Mouse (Mus musculus): ENCODE measurements around the gene Svep1. TPM values are rescaled to one million over a fixed set of nuclear protein-coding genes. Genes with fewer than 3 reads are reported as not detected.

Svep1 gene
- 1 to 10 TPM; 9.7 TPM for total RNA-seq (2021)

GRCm38 (mm10) chr4:58206115-58206945 lies at the start of gene Svep1:
Gene Svep1, minus strand, starts transcription at chr4:58206859.
- DNase-seq, result peak; percentile 46

GRCm38 (mm10) chr4:58253410-58253809 lies 46.8 kb upstream of the Svep1 start:
- DNase-seq, result peak; percentile 64

GRCm38 (mm10) chr4:58252381-58252780 lies 45.7 kb upstream of the Svep1 start:
- no peak for DNase-seq

DNA sequence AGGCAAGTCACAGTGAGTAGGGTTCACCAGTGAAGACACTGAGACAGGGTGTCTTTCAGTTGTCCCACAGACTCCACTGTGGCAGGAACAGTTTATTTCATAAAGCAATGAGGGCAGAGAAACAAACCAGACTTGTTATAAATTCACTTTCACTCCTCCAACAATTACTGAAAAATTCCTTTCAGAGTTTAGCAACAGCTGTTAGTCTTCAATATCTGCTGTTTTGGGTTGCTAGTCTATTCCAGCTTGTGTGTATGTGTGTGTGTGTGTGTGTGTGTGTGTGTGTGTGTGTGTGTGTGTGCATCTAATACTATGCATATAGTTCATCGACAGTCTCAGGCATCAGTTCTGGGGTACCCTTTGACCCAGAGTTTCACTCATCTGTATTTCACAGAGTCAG lies 38.9 kb upstream of the Svep1 start:
- no peak for DNase-seq

GRCm38 (mm10) chr4:58240416-58240815 lies 33.8 kb upstream of the Svep1 start:
- DNase-seq, result no peak

DNA sequence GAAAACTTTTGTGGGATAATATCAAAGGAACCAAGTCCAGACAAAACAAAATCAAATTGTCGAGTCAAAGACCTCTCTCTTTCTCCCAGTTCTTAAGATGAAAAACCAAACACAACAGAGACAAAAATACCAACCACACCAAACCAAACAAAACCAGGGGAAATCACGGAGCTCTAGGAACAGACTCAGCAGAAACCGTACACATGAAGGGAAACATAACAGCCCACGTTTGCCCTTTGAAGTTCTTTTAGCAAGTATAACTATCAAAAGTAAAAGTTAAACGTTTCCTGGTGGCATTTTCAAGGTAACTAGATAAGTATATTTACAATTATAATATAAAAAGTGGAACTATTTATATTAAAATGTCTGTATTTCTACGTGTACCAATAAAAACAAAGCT lies 29.2 kb upstream of the Svep1 start:
- DNase-seq, result no peak

DNA sequence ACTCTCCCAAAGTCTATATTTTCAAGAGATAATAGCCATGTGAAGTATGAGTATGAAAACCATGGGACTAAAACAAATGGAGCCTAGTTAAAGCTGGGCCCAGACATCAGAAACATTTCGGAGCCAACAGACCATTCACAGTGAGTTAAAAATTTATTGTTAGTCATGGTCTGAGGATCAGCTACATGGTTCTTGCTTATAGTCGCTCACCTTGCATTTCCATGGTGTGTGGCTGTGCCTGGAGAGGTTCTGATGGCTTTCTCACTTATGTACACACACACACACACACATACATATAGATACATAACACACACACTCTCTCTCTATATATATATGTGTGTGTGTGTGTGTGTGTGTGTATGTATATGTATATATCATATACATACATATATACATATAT lies 16.8 kb upstream of the Svep1 start:
- no peak for DNase-seq

DNA sequence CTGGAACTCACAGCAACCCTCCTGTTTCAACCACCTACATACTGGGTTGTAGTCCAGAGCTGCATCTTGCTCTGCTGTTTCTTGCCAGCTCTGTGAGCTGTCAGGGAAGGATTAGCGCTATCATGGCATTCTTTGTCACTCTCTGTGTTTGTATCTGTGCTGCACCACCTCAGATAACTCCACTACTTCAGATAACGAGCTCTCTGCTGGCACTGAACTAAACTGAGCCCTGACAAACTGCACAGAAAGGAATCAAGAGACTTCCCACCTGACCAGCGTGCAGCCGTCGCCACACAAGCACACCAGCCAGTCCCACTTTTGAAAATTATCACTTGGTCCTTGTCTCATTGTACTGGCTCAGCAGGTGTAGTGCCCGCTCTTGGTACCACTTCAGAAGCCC lies 4.7 kb upstream of the Svep1 start:
- DNase-seq, result no peak

- DNase-seq, result no peak
Measured at GRCm38 (mm10) chr4:58210557-58211090, 4.0 kb upstream of the Svep1 start.

- DNase-seq, result no peak
Measured at GRCm38 (mm10) chr4:58205750-58206114, 927 bp downstream of the Svep1 start.

GRCm38 (mm10) chr4:58201703-58202102 lies 5.0 kb downstream of the Svep1 start:
- no peak for DNase-seq

GRCm38 (mm10) chr4:58200826-58201225 lies 5.8 kb downstream of the Svep1 start:
- no peak for DNase-seq

- DNase-seq, result no peak
Measured at GRCm38 (mm10) chr4:58197230-58197629, 9.4 kb downstream of the Svep1 start.

DNA sequence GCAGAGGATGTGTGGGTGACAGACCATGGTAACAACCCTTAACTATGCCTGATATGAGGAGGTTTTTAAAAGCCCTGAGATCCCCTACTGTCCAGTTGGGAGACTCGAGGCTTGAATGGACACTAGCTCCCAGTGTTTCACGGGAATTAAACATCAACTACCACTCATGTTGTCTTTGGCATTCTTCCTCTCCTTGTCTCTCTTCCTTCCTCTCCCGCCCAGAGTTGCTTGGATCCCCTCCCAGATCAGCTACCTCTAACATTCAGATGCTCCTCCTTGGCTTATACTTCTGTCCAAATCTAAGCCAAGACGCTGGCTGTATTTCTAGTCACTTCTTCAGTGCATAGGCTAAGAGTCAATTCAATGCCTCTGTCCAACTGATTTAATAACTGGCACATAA lies 9.9 kb downstream of the Svep1 start:
- peak; percentile 39 for DNase-seq

DNA sequence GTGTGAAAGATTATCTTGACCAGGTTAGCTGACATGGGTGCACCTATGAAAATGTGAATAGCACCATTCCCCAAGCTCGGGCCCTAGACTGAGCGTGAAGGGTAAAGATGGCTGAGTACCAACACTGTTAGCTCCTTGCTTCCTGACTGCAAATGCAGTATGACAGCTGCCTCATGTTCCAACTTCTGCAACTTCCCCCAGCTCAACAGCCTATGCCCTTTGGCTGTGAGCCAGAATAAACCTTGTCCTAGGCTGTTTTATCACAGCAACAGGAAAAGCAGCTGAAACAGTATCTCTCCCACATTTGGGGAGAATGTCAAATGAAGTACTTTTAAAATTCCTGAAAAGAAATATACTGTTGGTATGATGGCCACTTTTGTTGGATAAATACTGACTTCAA lies 10.7 kb downstream of the Svep1 start:
- DNase-seq, result no peak

DNA sequence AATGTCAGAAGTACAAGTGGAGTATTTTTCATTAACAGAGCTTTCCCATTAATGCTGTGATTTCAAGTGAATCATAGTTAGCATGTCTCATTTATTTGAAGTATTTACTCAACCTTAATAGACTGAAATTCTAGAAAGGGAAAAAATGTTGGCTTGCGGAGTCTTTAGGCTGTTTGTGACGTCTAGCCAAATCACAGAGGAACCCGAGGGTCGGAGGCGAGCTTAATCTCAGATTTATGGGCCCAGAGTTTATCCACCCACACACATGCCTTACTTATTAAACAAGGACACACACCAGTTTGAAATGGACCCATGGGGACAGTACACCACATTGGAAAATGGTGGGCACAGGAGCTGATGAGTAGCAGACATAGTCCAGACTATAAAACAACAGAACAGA lies 17.4 kb downstream of the Svep1 start:
- no peak for DNase-seq

- DNase-seq, result no peak
Measured at GRCm38 (mm10) chr4:58185401-58185800, 21.3 kb downstream of the Svep1 start.

- no peak for DNase-seq
Measured at GRCm38 (mm10) chr4:58184681-58185341, 21.8 kb downstream of the Svep1 start.

DNA sequence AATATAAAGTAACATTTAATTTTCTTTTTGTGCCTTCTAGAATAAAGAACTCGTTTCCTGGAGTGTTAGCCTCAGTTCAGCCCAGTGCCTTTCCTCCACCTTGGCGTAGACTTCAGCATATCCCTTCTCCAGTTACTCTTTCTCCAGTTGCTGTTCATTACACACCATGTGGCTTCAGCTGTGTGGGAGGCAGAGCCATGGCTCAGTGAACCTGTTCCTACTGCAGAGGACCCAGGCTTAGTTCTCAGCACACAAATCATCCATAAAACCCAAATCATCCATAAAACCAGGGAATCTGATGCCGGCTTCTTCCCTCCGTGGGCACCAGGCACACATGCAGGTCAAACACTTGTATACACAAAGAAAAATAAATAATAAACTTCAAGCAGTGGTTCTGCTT lies 22.8 kb downstream of the Svep1 start:
- no peak for DNase-seq

- no peak for DNase-seq
Measured at GRCm38 (mm10) chr4:58178489-58178888, 28.2 kb downstream of the Svep1 start.

GRCm38 (mm10) chr4:58177256-58177655 lies 29.4 kb downstream of the Svep1 start:
- DNase-seq, result no peak

- DNase-seq, result no peak
Measured at GRCm38 (mm10) chr4:58174435-58174987, 32.1 kb downstream of the Svep1 start.

GRCm38 (mm10) chr4:58173401-58173800 lies 33.3 kb downstream of the Svep1 start:
- no peak for DNase-seq

- peak; percentile 49 for DNase-seq
Measured at GRCm38 (mm10) chr4:58170430-58170829, 36.2 kb downstream of the Svep1 start.
